Comparison of ENCODE assay signal across 25 mouse cellular contexts in the genomic region with DNA sequence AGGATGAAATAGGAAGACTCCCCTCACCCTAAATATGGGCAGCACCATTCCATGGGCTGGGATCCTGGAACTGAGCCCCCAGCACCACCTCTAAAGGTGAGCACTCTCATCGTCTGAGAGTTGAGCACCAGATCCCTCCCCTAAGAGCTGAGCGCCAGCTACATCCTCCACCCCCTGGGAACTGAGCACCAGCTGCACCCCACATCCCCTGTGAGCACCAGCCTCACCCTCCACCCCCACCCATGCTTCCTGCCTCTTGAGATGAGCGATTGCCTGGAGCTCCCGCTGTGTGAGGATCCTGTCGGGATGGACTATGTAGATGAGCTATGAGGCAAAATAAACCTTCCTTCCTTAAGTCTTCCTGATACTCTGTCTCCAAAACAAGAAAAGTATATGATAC. TPM values are rescaled to one million over a fixed set of nuclear protein-coding genes. Genes with fewer than 3 reads are reported as not detected.
DNase-seq lines count a peak whose midpoint lies in the region; ATAC-seq and TF ChIP-seq lines count a peak whose summit lies in the region.
"Had no signal": no experiment of that assay in that cellular context is flagged by ENCODE, and none has a peak within 500 bp of the region (broad histone marks: within the 10 kb centered on the region; RNA-seq: fewer than 3 reads in every experiment).

No protein-coding gene starts in this region.

- TF ChIP-seq CTCF in E14TG2a.4 (conservative IDR thresholded peaks at IDR 0.05; ENCODE audit: low read length): no peak
- TF ChIP-seq CTCF in forebrain, postnatal 0 days (IDR thresholded peaks at IDR 0.05; ENCODE audit: low read depth): no peak

- peak overlapping the region; percentile 16; the same call in 1 of the 2 replicates for H3K4me2 ChIP-seq in hindbrain, embryonic 13.5 days
- H3K4me2 ChIP-seq in hindbrain, embryonic 11.5 days (replicated peaks; ENCODE audit: low read depth, low read length): no peak overlapping the region
- peak overlapping the region; percentile 14; the same call in 1 of the 2 replicates for H3K4me2 ChIP-seq in hindbrain, embryonic 15.5 days
- no peak overlapping the region for H3K4me2 ChIP-seq in forebrain, postnatal 0 days (ENCODE audit: low read depth)
- H3K4me2 ChIP-seq: forebrain, embryonic 13.5 days; heart, embryonic 11.5 days; kidney, embryonic 15.5 days; liver, embryonic 11.5 days; midbrain, embryonic 11.5 days had no signal

- no peak overlapping the region for H3K4me3 ChIP-seq in hindbrain, embryonic 13.5 days
- no peak overlapping the region for H3K4me3 ChIP-seq in hindbrain, embryonic 11.5 days (ENCODE audit: low read depth, low read length)
- 0 out of 2 replicates have a peak overlapping the region, but pooled peaks have one; percentile 23 for H3K4me3 ChIP-seq in E14TG2a.4 (replicated peaks; ENCODE audit: low read length)
- H3K4me3 ChIP-seq in hindbrain, embryonic 15.5 days: no peak overlapping the region
- no peak overlapping the region for H3K4me3 ChIP-seq in forebrain, postnatal 0 days (ENCODE audit: low read depth, low read length)
- H3K4me3 ChIP-seq: forebrain, embryonic 13.5 days; kidney, embryonic 15.5 days; myocyte had no signal

- no peak overlapping the region for H3K27ac ChIP-seq in hindbrain, embryonic 13.5 days
- no peak overlapping the region for H3K27ac ChIP-seq in hindbrain, embryonic 11.5 days (ENCODE audit: low read depth, low read length)
- H3K27ac ChIP-seq in hindbrain, embryonic 15.5 days (replicated peaks): no peak overlapping the region
- no peak overlapping the region for H3K27ac ChIP-seq in forebrain, postnatal 0 days (ENCODE audit: low read depth, low read length)
- H3K27ac ChIP-seq: forebrain, embryonic 13.5 days; kidney, embryonic 15.5 days; stomach, postnatal 0 days had no signal

- no peaks in the 10 kb centered on the region for H3K9me3 ChIP-seq in hindbrain, embryonic 13.5 days
- no peaks in the 10 kb centered on the region for H3K9me3 ChIP-seq in hindbrain, embryonic 11.5 days (ENCODE audit: control insufficient read depth, low read length)
- peaks cover 4% of the 10 kb centered on the region for H3K9me3 ChIP-seq in E14TG2a.4 (ENCODE audit: low read length)
- H3K9me3 ChIP-seq in hindbrain, embryonic 15.5 days: no peaks in the 10 kb centered on the region
- H3K9me3 ChIP-seq in forebrain, postnatal 0 days (ENCODE audit: low read length): no peaks in the 10 kb centered on the region
- H3K9me3 ChIP-seq: forebrain, embryonic 13.5 days; kidney, embryonic 15.5 days had no signal

- no peak overlapping the region for H3K9ac ChIP-seq in hindbrain, embryonic 13.5 days
- no peak overlapping the region for H3K9ac ChIP-seq in hindbrain, embryonic 11.5 days (ENCODE audit: low read depth, low read length)
- H3K9ac ChIP-seq in hindbrain, embryonic 15.5 days: no peak overlapping the region
- H3K9ac ChIP-seq in forebrain, postnatal 0 days: no peak overlapping the region
- H3K9ac ChIP-seq: kidney, embryonic 15.5 days had no signal

- 0 out of 2 replicates have a peak, but pooled peaks cover 8% of the 10 kb centered on the region for H3K27me3 ChIP-seq in hindbrain, embryonic 13.5 days
- H3K27me3 ChIP-seq in hindbrain, embryonic 11.5 days (ENCODE audit: control insufficient read depth, insufficient read depth, low read length): 0 out of 2 replicates have a peak, but pooled peaks cover 2% of the 10 kb centered on the region
- no peaks in the 10 kb centered on the region for H3K27me3 ChIP-seq in E14TG2a.4 (ENCODE audit: insufficient read depth, low read length)
- H3K27me3 ChIP-seq in hindbrain, embryonic 15.5 days: no peaks in the 10 kb centered on the region
- no peaks in the 10 kb centered on the region for H3K27me3 ChIP-seq in forebrain, postnatal 0 days (ENCODE audit: insufficient read depth, low read length)

- no peak for ATAC-seq in hindbrain, embryonic 13.5 days (ENCODE audit: low FRiP score)
- no peak for ATAC-seq in hindbrain, embryonic 11.5 days (ENCODE audit: low FRiP score)
- no peak for ATAC-seq in hindbrain, embryonic 15.5 days (ENCODE audit: low FRiP score, low read depth)
- no peak for ATAC-seq in forebrain, postnatal 0 days
- ATAC-seq: forebrain, embryonic 13.5 days had no signal

- H3K4me1 ChIP-seq in hindbrain, embryonic 13.5 days (replicated peaks): peaks cover 13% of the 10 kb centered on the region
- H3K4me1 ChIP-seq in hindbrain, embryonic 11.5 days (replicated peaks; ENCODE audit: control insufficient read depth, insufficient read depth, low read length): no peaks in the 10 kb centered on the region
- peaks cover 27% of the 10 kb centered on the region for H3K4me1 ChIP-seq in E14TG2a.4 (replicated peaks; ENCODE audit: low read depth, low read length)
- peaks cover 10% of the 10 kb centered on the region for H3K4me1 ChIP-seq in hindbrain, embryonic 15.5 days (replicated peaks)
- no peaks in the 10 kb centered on the region for H3K4me1 ChIP-seq in forebrain, postnatal 0 days (ENCODE audit: insufficient read depth)

- WGBS in hindbrain, embryonic 13.5 days: 25% methylated on average over 5 of the region's 5 CpGs
- WGBS in hindbrain, embryonic 11.5 days: 30% methylated on average over 5 of the region's 5 CpGs
- 17% methylated on average over 5 of the region's 5 CpGs for WGBS in hindbrain, embryonic 15.5 days
- 24% methylated on average over 5 of the region's 5 CpGs for WGBS in forebrain, postnatal 0 days

- no peaks in the 10 kb centered on the region for H3K36me3 ChIP-seq in hindbrain, embryonic 13.5 days
- no peaks in the 10 kb centered on the region for H3K36me3 ChIP-seq in hindbrain, embryonic 11.5 days (ENCODE audit: control insufficient read depth, insufficient read depth, low read length)
- H3K36me3 ChIP-seq in E14TG2a.4 (ENCODE audit: insufficient read depth, low read length): no peaks in the 10 kb centered on the region
- H3K36me3 ChIP-seq in hindbrain, embryonic 15.5 days: no peaks in the 10 kb centered on the region
- H3K36me3 ChIP-seq in forebrain, postnatal 0 days (ENCODE audit: insufficient read depth): no peaks in the 10 kb centered on the region
- H3K36me3 ChIP-seq: kidney, embryonic 15.5 days had no signal

- no peak for DNase-seq in hindbrain, embryonic 11.5 days (ENCODE audit: low spot score)
- peak; percentile 53 to 59 for DNase-seq in thymus, postnatal 10 days (ENCODE audit: low spot score in 2 of 2)
- no peak for DNase-seq in forebrain, postnatal 0 days
- DNase-seq in kidney, adult 18-20 months: no peak
- DNase-seq: B cell, adult 2 months; cerebellum, postnatal 10 days; embryo, embryonic 11 days; heart, postnatal 14 days; left cerebral cortex, postnatal 4 days; lung, adult 2 months; lung, postnatal 36 days; right cerebral cortex, postnatal 25 days had no signal

RNA-seq across cellular contexts. Expression of a gene that starts 4.0 kb away (rescaled TPM):
- polyA plus RNA-seq in hindbrain, embryonic 13.5 days (2015; fragmentation: Nextera tagmentation; extraction: Ambion mirVana): 24.4 and 28.3 TPM in 2 replicates
- polyA plus RNA-seq in hindbrain, embryonic 11.5 days (2014; fragmentation: Nextera tagmentation; extraction: Ambion mirVana): 18.6 and 19.3 TPM in 2 replicates
- 27.3 and 33.8 TPM in 2 replicates for polyA plus RNA-seq in hindbrain, embryonic 15.5 days (2015; fragmentation: Nextera tagmentation; extraction: Ambion mirVana)
- 10.8 and 14.5 TPM in 2 replicates for total RNA-seq in forebrain, postnatal 0 days (2014; rRNA removed)
- 35.9 and 38.0 TPM in 2 replicates for polyA plus RNA-seq in forebrain, postnatal 0 days (2015; fragmentation: Nextera tagmentation; extraction: Ambion mirVana)

RNA-seq across cellular contexts. Expression of a gene that starts 44.7 kb away (rescaled TPM):
- 0.08 TPM in 1 of 2 replicates, not detected in the other for polyA plus RNA-seq in hindbrain, embryonic 13.5 days (2015; fragmentation: Nextera tagmentation; extraction: Ambion mirVana)
- polyA plus RNA-seq in hindbrain, embryonic 11.5 days (2014; fragmentation: Nextera tagmentation; extraction: Ambion mirVana): not detected in 2 replicates
- polyA plus RNA-seq in hindbrain, embryonic 15.5 days (2015; fragmentation: Nextera tagmentation; extraction: Ambion mirVana): 0.04 and 0.09 TPM in 2 replicates
- not detected in 2 replicates for total RNA-seq in forebrain, postnatal 0 days (2014; rRNA removed)
- polyA plus RNA-seq in forebrain, postnatal 0 days (2015; fragmentation: Nextera tagmentation; extraction: Ambion mirVana): 0.06 and 0.17 TPM in 2 replicates
- total RNA-seq: gastrocnemius, postnatal 4 days; heart, postnatal 14 days; layer of hippocampus, postnatal 25 days; left cerebral cortex, postnatal 4 days had no signal
- polyA plus RNA-seq: intestine, embryonic 14.5 days; kidney, embryonic 15.5 days; liver, embryonic 11.5 days; lung, adult 2 months; midbrain, embryonic 11.5 days; myocyte; stomach, postnatal 0 days had no signal

Comparison
In these comparisons a context has a peak if more than half of its experiments do, and no peak if none do; other contexts are left out.
1. H3K4me2 ChIP-seq: peak in hindbrain, embryonic 13.5 days (single experiment) and hindbrain, embryonic 15.5 days (single experiment); none in hindbrain, embryonic 11.5 days (single experiment) and forebrain, postnatal 0 days (single experiment).
2. DNase-seq: peak in thymus, postnatal 10 days (2 of 2); none in hindbrain, embryonic 11.5 days (single experiment), forebrain, postnatal 0 days (single experiment) and kidney, adult 18-20 months (single experiment).